Mouse (Mus musculus) MEL (cell line): Measurements from ENCODE around the gene Atf2. TPM values are rescaled to one million over a fixed set of nuclear protein-coding genes. Genes with fewer than 3 reads are reported as not detected.

Source experiments
- DNase-seq: peaks from one replicate; pipeline ENCODE4 v3.0.0; 2011; ENCODE audit warnings: low read depth, low spot score
- H3K27ac ChIP-seq: 2 replicates; pipeline ENCODE4 v1.5.1; 2012; ENCODE audit warnings: low read depth, mild to moderate bottlenecking, control low read depth, low read length, moderate library complexity; ENCODE audit not compliant: control insufficient read depth
- H3K27me3 ChIP-seq, 2 experiments: fragments of 150-350 bp in 1 of 2; sonication (generic) in 1 of 2; 2 replicates each; pipeline ENCODE4 v1.6.1; 2012; ENCODE audit warnings: low read length in 2 of 2, mild to moderate bottlenecking in 2 of 2, improper control_type of control experiment in 1 of 2, moderate library complexity in 1 of 2; ENCODE audit not compliant: insufficient read depth in 2 of 2, control insufficient read depth in 1 of 2
- H3K36me3 ChIP-seq, 2 experiments: 2 replicates each; pipeline ENCODE4 v1.6.1; 2012 to 2014; ENCODE audit warnings: low read length in 2 of 2, improper control_type of control experiment in 1 of 2, inconsistent platforms in 1 of 2, mild to moderate bottlenecking in 1 of 2; ENCODE audit not compliant: insufficient read depth in 2 of 2, control insufficient read depth in 1 of 2
- H3K4me1 ChIP-seq, 2 experiments: fragments of 150-350 bp in 1 of 2; sonication (generic) in 1 of 2; 2 replicates each; pipeline ENCODE4 v1.6.1; 2012; ENCODE audit warnings: low read length in 2 of 2, improper control_type of control experiment in 1 of 2, mild to moderate bottlenecking in 1 of 2; ENCODE audit not compliant: insufficient read depth in 2 of 2, control insufficient read depth in 1 of 2
- H3K4me3 ChIP-seq, 2 experiments: fragments of 150-350 bp in 1 of 2; sonication (generic) in 1 of 2; 2 replicates each; pipeline ENCODE4 v1.5.1; 2012; ENCODE audit warnings: low read depth in 2 of 2, low read length in 2 of 2, mild to moderate bottlenecking in 2 of 2, moderate library complexity in 2 of 2, control low read depth in 1 of 2, improper control_type of control experiment in 1 of 2; ENCODE audit not compliant: control insufficient read depth in 1 of 2, insufficient read depth in 1 of 2
- H3K79me2 ChIP-seq: 2 replicates; pipeline ENCODE4 v1.6.1; 2012; ENCODE audit warnings: mild to moderate bottlenecking, low read length, moderate library complexity; ENCODE audit not compliant: control insufficient read depth, poor library complexity, insufficient read depth
- H3K9ac ChIP-seq: 2 replicates; pipeline ENCODE4 v1.6.1; 2012; ENCODE audit warnings: low read depth, mild to moderate bottlenecking, control low read depth, low read length, moderate library complexity; ENCODE audit not compliant: control insufficient read depth, poor library complexity, severe bottlenecking
- H3K9me3 ChIP-seq: fragments of 150-350 bp; sonication (generic); replicated peaks from 2 replicates; pipeline ENCODE4 v1.6.1; 2012; ENCODE audit warnings: mild to moderate bottlenecking, low read length, improper control_type of control experiment, moderate library complexity; ENCODE audit not compliant: insufficient read depth
- CTCF ChIP-seq, 3 experiments: IDR thresholded peaks in 2 of 3; conservative IDR thresholded peaks in 1 of 3; 2 replicates each; pipeline ENCODE4 v1.5.1; 2011 to 2012; ENCODE audit warnings: low read length in 3 of 3, low read depth in 2 of 3, mild to moderate bottlenecking in 2 of 3, improper control_type of control experiment in 1 of 3, inconsistent platforms in 1 of 3, mixed read lengths in 1 of 3, moderate library complexity in 1 of 3; ENCODE audit not compliant: control insufficient read depth in 1 of 3, insufficient read depth in 1 of 3, poor library complexity in 1 of 3, severe bottlenecking in 1 of 3
- ELF1 ChIP-seq: IDR thresholded peaks from 2 replicates; pipeline ENCODE4 v1.6.1; 2014; ENCODE audit warnings: low read depth, mild to moderate bottlenecking, inconsistent platforms, low read length, improper control_type of control experiment, moderate library complexity
- EP300 ChIP-seq, 2 experiments: IDR thresholded peaks; 2 replicates each; pipeline ENCODE4 v1.6.1; 2011; ENCODE audit warnings: improper control_type of control experiment in 2 of 2, low read length in 2 of 2, low read depth in 1 of 2, mild to moderate bottlenecking in 1 of 2
- ETS1 ChIP-seq: IDR thresholded peaks from 2 replicates; pipeline ENCODE4 v1.6.1; 2012; ENCODE audit warnings: low read depth, mild to moderate bottlenecking, inconsistent platforms, low read length, improper control_type of control experiment, moderate library complexity
- GABPA ChIP-seq: IDR thresholded peaks from 2 replicates; pipeline ENCODE4 v1.6.1; 2012; ENCODE audit warnings: low read depth, mild to moderate bottlenecking, inconsistent platforms, low read length, improper control_type of control experiment, moderate library complexity
- GATA1 ChIP-seq: IDR thresholded peaks from 2 replicates; pipeline ENCODE4 v1.6.1; 2011; ENCODE audit warnings: low read depth, low read length, improper control_type of control experiment
- HCFC1 ChIP-seq: IDR thresholded peaks from 2 replicates; pipeline ENCODE4 v1.6.1; 2012; ENCODE audit warnings: low read depth, mild to moderate bottlenecking, inconsistent platforms, low read length, improper control_type of control experiment, moderate library complexity
- JUND ChIP-seq: IDR thresholded peaks from 2 replicates; pipeline ENCODE4 v1.6.1; 2011; ENCODE audit warnings: low read depth, mild to moderate bottlenecking, improper control_type of control experiment, low read length
- KAT2A ChIP-seq: conservative IDR thresholded peaks from 2 replicates; pipeline ENCODE4 v1.6.1; 2012; ENCODE audit warnings: low read depth, low read length, improper control_type of control experiment, inconsistent platforms
- MAZ ChIP-seq: IDR thresholded peaks from 2 replicates; pipeline ENCODE4 v1.6.1; 2012; ENCODE audit warnings: low read depth, mild to moderate bottlenecking, inconsistent platforms, low read length, improper control_type of control experiment
- MYC ChIP-seq: IDR thresholded peaks from 2 replicates; pipeline ENCODE4 v1.6.1; 2011; ENCODE audit warnings: low read depth, mild to moderate bottlenecking, low read length, improper control_type of control experiment, moderate library complexity
- NRF1 ChIP-seq: IDR thresholded peaks from 2 replicates; pipeline ENCODE4 v1.6.1; 2014; ENCODE audit warnings: low read depth, mild to moderate bottlenecking, inconsistent platforms, low read length, improper control_type of control experiment, moderate library complexity; ENCODE audit not compliant: poor library complexity, insufficient read depth, severe bottlenecking
- POLR2AphosphoS2 ChIP-seq: IDR thresholded peaks from 2 replicates; pipeline ENCODE4 v1.6.1; 2011; ENCODE audit warnings: low read length, improper control_type of control experiment
- POLR2AphosphoS5 ChIP-seq: IDR thresholded peaks from 2 replicates; pipeline ENCODE4 v1.6.1; 2012; ENCODE audit warnings: low read depth, borderline replicate concordance, mild to moderate bottlenecking, inconsistent platforms, low read length, moderate library complexity, mixed read lengths
- RAD21 ChIP-seq: IDR thresholded peaks from 2 replicates; pipeline ENCODE4 v1.6.1; 2011; ENCODE audit warnings: mild to moderate bottlenecking, low read depth, low read length, improper control_type of control experiment
- SMC3 ChIP-seq: IDR thresholded peaks from 2 replicates; pipeline ENCODE4 v1.6.1; 2011; ENCODE audit warnings: low read depth, low read length, improper control_type of control experiment
- TAL1 ChIP-seq: IDR thresholded peaks from 2 replicates; pipeline ENCODE4 v1.6.1; 2012; ENCODE audit warnings: mild to moderate bottlenecking, inconsistent platforms, low read length, moderate library complexity, mixed read lengths
- UBTF ChIP-seq: IDR thresholded peaks from 2 replicates; pipeline ENCODE4 v1.6.1; 2012; ENCODE audit warnings: low read depth, mild to moderate bottlenecking, inconsistent platforms, low read length, improper control_type of control experiment, moderate library complexity, borderline replicate concordance; ENCODE audit not compliant: insufficient read depth
- USF1 ChIP-seq: IDR thresholded peaks from 2 replicates; pipeline ENCODE4 v1.6.1; 2014; ENCODE audit warnings: low read depth, mild to moderate bottlenecking, inconsistent platforms, low read length, improper control_type of control experiment, moderate library complexity
- USF2 ChIP-seq, 2 experiments: IDR thresholded peaks; 2 replicates each; pipeline ENCODE4 v1.6.1; 2011 to 2012; ENCODE audit warnings: improper control_type of control experiment in 2 of 2, low read length in 2 of 2, borderline replicate concordance in 1 of 2, inconsistent platforms in 1 of 2, low read depth in 1 of 2, mild to moderate bottlenecking in 1 of 2; ENCODE audit not compliant: insufficient read depth in 1 of 2
- ZC3H11A ChIP-seq: IDR thresholded peaks from 2 replicates; pipeline ENCODE4 v1.6.1; 2012; ENCODE audit warnings: low read depth, mild to moderate bottlenecking, inconsistent platforms, low read length, improper control_type of control experiment
- ZKSCAN1 ChIP-seq: IDR thresholded peaks from 2 replicates; pipeline ENCODE4 v1.6.1; 2012; ENCODE audit warnings: low read depth, mild to moderate bottlenecking, inconsistent platforms, low read length, improper control_type of control experiment, moderate library complexity
- ZMIZ1 ChIP-seq: IDR thresholded peaks from 2 replicates; pipeline ENCODE4 v1.6.1; 2012; ENCODE audit warnings: low read depth, mild to moderate bottlenecking, inconsistent platforms, low read length, improper control_type of control experiment, moderate library complexity
- ZNF384 ChIP-seq: IDR thresholded peaks from 2 replicates; pipeline ENCODE4 v1.6.1; 2012; ENCODE audit warnings: low read depth, mild to moderate bottlenecking, inconsistent platforms, low read length, improper control_type of control experiment
- polyA plus RNA-seq, 2 experiments: library from polyadenylated mRNA; stranded (reverse) in 1 of 2; unstranded in 1 of 2; fragments of >175 nt in 1 of 2; fragments of >200 nt in 1 of 2; gene quantifications; 2 replicates each; pipeline versions ENCODE4 v1.2.1 to v1.2.4; 2012; ENCODE audit warnings: low replicate concordance in 2 of 2, low read depth in 1 of 2; ENCODE audit not compliant: insufficient read length in 2 of 2, insufficient read depth in 1 of 2, missing spikeins in 1 of 2
- total RNA-seq: library from RNA; depleted of rRNA; stranded (reverse); fragments of 300-350 nt; gene quantifications from 2 replicates; pipeline ENCODE4 v1.2.3, GENCODE M21; 2012

The Atf2 gene
- total and polyA plus RNA-seq, 3 experiments: 16.8 to 82.3 (median 36.7) TPM

- peak; percentile 79; the same call in 1 of the 2 replicates for TF ChIP-seq POLR2AphosphoS5
- TF ChIP-seq, all 39 proteins: peak for 5
These were observed 557 bp downstream of the Atf2 start (continued) for GRCm38 (mm10) chr2:73891701-73892463.

DNA sequence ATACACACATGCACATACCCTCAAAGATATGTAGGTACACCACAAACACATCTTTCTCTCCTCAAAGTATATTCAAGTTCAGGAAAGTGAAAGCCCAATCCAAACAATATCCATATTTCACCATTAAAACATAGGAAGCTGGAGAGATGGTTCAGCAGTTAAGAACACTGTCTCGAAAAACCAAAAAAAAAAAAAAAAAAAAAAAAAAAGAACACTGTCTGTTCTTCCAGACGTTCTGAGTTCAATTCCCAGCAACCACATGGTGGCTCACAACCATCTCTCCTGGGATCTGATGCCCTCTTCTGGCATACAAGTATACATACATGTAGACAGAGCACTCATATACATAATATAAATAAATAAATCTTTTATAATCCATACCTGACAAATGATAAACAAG lies 6.4 kb downstream of the Atf2 start:
- TF ChIP-seq USF2 (IDR thresholded peaks at IDR 0.05; ENCODE audit: borderline replicate concordance in 1 of 2, insufficient read depth in 1 of 2, low read depth in 1 of 2, low read length in 2 of 2) (no peak), SMC3 (no peak), RAD21 (no peak; the same call in 1 of the 2 replicates), USF1 (no peak), KAT2A (no peak), HCFC1 (no peak), NRF1 (no peak), TAL1 (no peak), GABPA (no peak), ZKSCAN1 (no peak), ZMIZ1 (no peak), UBTF (no peak), JUND (no peak), POLR2AphosphoS2 (no peak), ETS1 (no peak), EP300 (IDR thresholded peaks at IDR 0.05; ENCODE audit: low read depth in 1 of 2, low read length in 2 of 2) (no peak), ZNF384 (peak; percentile 66), MYC (peak; percentile 46; the same call in 1 of the 2 replicates), ZC3H11A (no peak), GATA1 (no peak), ELF1 (no peak), CTCF (IDR thresholded peaks at IDR 0.05 in 2 of 3, conservative IDR thresholded peaks at IDR 0.05 in 1 of 3; ENCODE audit: control insufficient read depth in 1 of 3, insufficient read depth in 1 of 3, low read depth in 2 of 3, low read length in 3 of 3, poor library complexity in 1 of 3, severe bottlenecking in 1 of 3) (peak in 1 of 3 experiments; percentile 40; a peak in 2 of 6 replicates), MAZ (no peak)
- Histone ChIP-seq H3K9ac (no peak overlapping the region), H3K9me3 (no peaks in the 10 kb centered on the region)

More for the DNA sequence above, 6.4 kb downstream of the Atf2 start:
- H3K79me2 ChIP-seq: peaks cover 33% of the 10 kb centered on the region
- no peak overlapping the region for H3K27ac ChIP-seq
- no peaks in the 10 kb centered on the region for H3K27me3 ChIP-seq
- H3K4me1 ChIP-seq: peaks cover 2 to 8% of the 10 kb centered on the region in 2 experiments; a peak in 3 of 4 replicates
- no peak overlapping the region for H3K4me3 ChIP-seq
- H3K36me3 ChIP-seq: peaks cover 10 to 15% of the 10 kb centered on the region in 2 experiments
- peak; percentile 37 for DNase-seq
